Mouse (Mus musculus) MEL (cell line): ENCODE results near the gene Ddx52. TPM values are rescaled to one million over a fixed set of nuclear protein-coding genes. Genes with fewer than 3 reads are reported as not detected.

Experiments used
- DNase-seq: peaks from one replicate; pipeline ENCODE4 v3.0.0; 2011; ENCODE audit warnings: low read depth, low spot score
- H3K27ac ChIP-seq: 2 replicates; pipeline ENCODE4 v1.5.1; 2012; ENCODE audit warnings: low read depth, mild to moderate bottlenecking, control low read depth, low read length, moderate library complexity; ENCODE audit not compliant: control insufficient read depth
- H3K27me3 ChIP-seq, 2 experiments: fragments of 150-350 bp in 1 of 2; sonication (generic) in 1 of 2; 2 replicates each; pipeline ENCODE4 v1.6.1; 2012; ENCODE audit warnings: low read length in 2 of 2, mild to moderate bottlenecking in 2 of 2, improper control_type of control experiment in 1 of 2, moderate library complexity in 1 of 2; ENCODE audit not compliant: insufficient read depth in 2 of 2, control insufficient read depth in 1 of 2
- H3K36me3 ChIP-seq, 2 experiments: 2 replicates each; pipeline ENCODE4 v1.6.1; 2012 to 2014; ENCODE audit warnings: low read length in 2 of 2, improper control_type of control experiment in 1 of 2, inconsistent platforms in 1 of 2, mild to moderate bottlenecking in 1 of 2; ENCODE audit not compliant: insufficient read depth in 2 of 2, control insufficient read depth in 1 of 2
- H3K4me1 ChIP-seq, 2 experiments: fragments of 150-350 bp in 1 of 2; sonication (generic) in 1 of 2; 2 replicates each; pipeline ENCODE4 v1.6.1; 2012; ENCODE audit warnings: low read length in 2 of 2, improper control_type of control experiment in 1 of 2, mild to moderate bottlenecking in 1 of 2; ENCODE audit not compliant: insufficient read depth in 2 of 2, control insufficient read depth in 1 of 2
- H3K4me3 ChIP-seq, 2 experiments: fragments of 150-350 bp in 1 of 2; sonication (generic) in 1 of 2; 2 replicates each; pipeline ENCODE4 v1.5.1; 2012; ENCODE audit warnings: low read depth in 2 of 2, low read length in 2 of 2, mild to moderate bottlenecking in 2 of 2, moderate library complexity in 2 of 2, control low read depth in 1 of 2, improper control_type of control experiment in 1 of 2; ENCODE audit not compliant: control insufficient read depth in 1 of 2, insufficient read depth in 1 of 2
- H3K79me2 ChIP-seq: 2 replicates; pipeline ENCODE4 v1.6.1; 2012; ENCODE audit warnings: mild to moderate bottlenecking, low read length, moderate library complexity; ENCODE audit not compliant: control insufficient read depth, poor library complexity, insufficient read depth
- H3K9ac ChIP-seq: 2 replicates; pipeline ENCODE4 v1.6.1; 2012; ENCODE audit warnings: low read depth, mild to moderate bottlenecking, control low read depth, low read length, moderate library complexity; ENCODE audit not compliant: control insufficient read depth, poor library complexity, severe bottlenecking
- H3K9me3 ChIP-seq: fragments of 150-350 bp; sonication (generic); replicated peaks from 2 replicates; pipeline ENCODE4 v1.6.1; 2012; ENCODE audit warnings: mild to moderate bottlenecking, low read length, improper control_type of control experiment, moderate library complexity; ENCODE audit not compliant: insufficient read depth
- BHLHE40 ChIP-seq: IDR thresholded peaks from 2 replicates; pipeline ENCODE4 v1.6.1; 2012; ENCODE audit warnings: low read depth, mild to moderate bottlenecking, inconsistent platforms, low read length, improper control_type of control experiment, borderline replicate concordance
- CHD1 ChIP-seq: IDR thresholded peaks from 2 replicates; pipeline ENCODE4 v1.6.1; 2012; ENCODE audit warnings: low read depth, mild to moderate bottlenecking, inconsistent platforms, low read length, improper control_type of control experiment
- CHD2 ChIP-seq: IDR thresholded peaks from 2 replicates; pipeline ENCODE4 v1.6.1; 2011; ENCODE audit warnings: low read length, improper control_type of control experiment
- CTCF ChIP-seq, 3 experiments: IDR thresholded peaks in 2 of 3; conservative IDR thresholded peaks in 1 of 3; 2 replicates each; pipeline ENCODE4 v1.5.1; 2011 to 2012; ENCODE audit warnings: low read length in 3 of 3, low read depth in 2 of 3, mild to moderate bottlenecking in 2 of 3, improper control_type of control experiment in 1 of 3, inconsistent platforms in 1 of 3, mixed read lengths in 1 of 3, moderate library complexity in 1 of 3; ENCODE audit not compliant: control insufficient read depth in 1 of 3, insufficient read depth in 1 of 3, poor library complexity in 1 of 3, severe bottlenecking in 1 of 3
- E2F4 ChIP-seq: IDR thresholded peaks from 2 replicates; pipeline ENCODE4 v1.6.1; 2011; ENCODE audit warnings: low read depth, low read length, improper control_type of control experiment, borderline replicate concordance
- ELF1 ChIP-seq: IDR thresholded peaks from 2 replicates; pipeline ENCODE4 v1.6.1; 2014; ENCODE audit warnings: low read depth, mild to moderate bottlenecking, inconsistent platforms, low read length, improper control_type of control experiment, moderate library complexity
- ETS1 ChIP-seq: IDR thresholded peaks from 2 replicates; pipeline ENCODE4 v1.6.1; 2012; ENCODE audit warnings: low read depth, mild to moderate bottlenecking, inconsistent platforms, low read length, improper control_type of control experiment, moderate library complexity
- GABPA ChIP-seq: IDR thresholded peaks from 2 replicates; pipeline ENCODE4 v1.6.1; 2012; ENCODE audit warnings: low read depth, mild to moderate bottlenecking, inconsistent platforms, low read length, improper control_type of control experiment, moderate library complexity
- GATA1 ChIP-seq: IDR thresholded peaks from 2 replicates; pipeline ENCODE4 v1.6.1; 2011; ENCODE audit warnings: low read depth, low read length, improper control_type of control experiment
- HCFC1 ChIP-seq: IDR thresholded peaks from 2 replicates; pipeline ENCODE4 v1.6.1; 2012; ENCODE audit warnings: low read depth, mild to moderate bottlenecking, inconsistent platforms, low read length, improper control_type of control experiment, moderate library complexity
- JUND ChIP-seq: IDR thresholded peaks from 2 replicates; pipeline ENCODE4 v1.6.1; 2011; ENCODE audit warnings: low read depth, mild to moderate bottlenecking, improper control_type of control experiment, low read length
- KAT2A ChIP-seq: conservative IDR thresholded peaks from 2 replicates; pipeline ENCODE4 v1.6.1; 2012; ENCODE audit warnings: low read depth, low read length, improper control_type of control experiment, inconsistent platforms
- MAFK ChIP-seq: IDR thresholded peaks from 2 replicates; pipeline ENCODE4 v1.6.1; 2011; ENCODE audit warnings: low read depth, mild to moderate bottlenecking, low read length, improper control_type of control experiment, borderline replicate concordance
- MAX ChIP-seq: IDR thresholded peaks from 2 replicates; pipeline ENCODE4 v1.6.1; 2011; ENCODE audit warnings: low read length, improper control_type of control experiment
- MAZ ChIP-seq: IDR thresholded peaks from 2 replicates; pipeline ENCODE4 v1.6.1; 2012; ENCODE audit warnings: low read depth, mild to moderate bottlenecking, inconsistent platforms, low read length, improper control_type of control experiment
- MEF2A ChIP-seq: IDR thresholded peaks from 2 replicates; pipeline ENCODE4 v1.6.1; 2014; ENCODE audit warnings: low read depth, mild to moderate bottlenecking, inconsistent platforms, low read length, improper control_type of control experiment; ENCODE audit not compliant: poor library complexity, insufficient replicate concordance, severe bottlenecking; ENCODE audit errors: extremely low read depth
- MXI1 ChIP-seq: IDR thresholded peaks from 2 replicates; pipeline ENCODE4 v1.6.1; 2011; ENCODE audit warnings: mild to moderate bottlenecking, low read depth, low read length, improper control_type of control experiment
- MYB ChIP-seq: IDR thresholded peaks from 2 replicates; pipeline ENCODE4 v1.6.1; 2011; ENCODE audit warnings: mild to moderate bottlenecking, low read depth, low read length, improper control_type of control experiment
- MYC ChIP-seq: IDR thresholded peaks from 2 replicates; pipeline ENCODE4 v1.6.1; 2011; ENCODE audit warnings: low read depth, mild to moderate bottlenecking, low read length, improper control_type of control experiment, moderate library complexity
- NELFE ChIP-seq: IDR thresholded peaks from 2 replicates; pipeline ENCODE4 v1.6.1; 2011; ENCODE audit warnings: low read depth, low read length, improper control_type of control experiment
- NRF1 ChIP-seq: IDR thresholded peaks from 2 replicates; pipeline ENCODE4 v1.6.1; 2014; ENCODE audit warnings: low read depth, mild to moderate bottlenecking, inconsistent platforms, low read length, improper control_type of control experiment, moderate library complexity; ENCODE audit not compliant: poor library complexity, insufficient read depth, severe bottlenecking
- POLR2A ChIP-seq, 2 experiments: IDR thresholded peaks; 2 replicates each; pipeline ENCODE4 v1.6.1; 2011 to 2012; ENCODE audit warnings: low read length in 2 of 2, mild to moderate bottlenecking in 2 of 2, control low read depth in 1 of 2, improper control_type of control experiment in 1 of 2, low read depth in 1 of 2, moderate library complexity in 1 of 2; ENCODE audit not compliant: control insufficient read depth in 1 of 2, insufficient read depth in 1 of 2, poor library complexity in 1 of 2
- POLR2AphosphoS2 ChIP-seq: IDR thresholded peaks from 2 replicates; pipeline ENCODE4 v1.6.1; 2011; ENCODE audit warnings: low read length, improper control_type of control experiment
- RAD21 ChIP-seq: IDR thresholded peaks from 2 replicates; pipeline ENCODE4 v1.6.1; 2011; ENCODE audit warnings: mild to moderate bottlenecking, low read depth, low read length, improper control_type of control experiment
- RCOR1 ChIP-seq: IDR thresholded peaks from 2 replicates; pipeline ENCODE4 v1.6.1; 2012; ENCODE audit warnings: low read depth, mild to moderate bottlenecking, inconsistent platforms, low read length, improper control_type of control experiment
- SIN3A ChIP-seq: IDR thresholded peaks from 2 replicates; pipeline ENCODE4 v1.6.1; 2012; ENCODE audit warnings: low read length, improper control_type of control experiment, inconsistent platforms
- SMC3 ChIP-seq: IDR thresholded peaks from 2 replicates; pipeline ENCODE4 v1.6.1; 2011; ENCODE audit warnings: low read depth, low read length, improper control_type of control experiment
- TBP ChIP-seq: IDR thresholded peaks from 2 replicates; pipeline ENCODE4 v1.8.0; 2011; ENCODE audit warnings: low read depth, low read length, improper control_type of control experiment
- TCF12 ChIP-seq: IDR thresholded peaks from 2 replicates; pipeline ENCODE4 v1.6.1; 2014; ENCODE audit warnings: low read depth, mild to moderate bottlenecking, inconsistent platforms, low read length, improper control_type of control experiment, moderate library complexity
- UBTF ChIP-seq: IDR thresholded peaks from 2 replicates; pipeline ENCODE4 v1.6.1; 2012; ENCODE audit warnings: low read depth, mild to moderate bottlenecking, inconsistent platforms, low read length, improper control_type of control experiment, moderate library complexity, borderline replicate concordance; ENCODE audit not compliant: insufficient read depth
- USF1 ChIP-seq: IDR thresholded peaks from 2 replicates; pipeline ENCODE4 v1.6.1; 2014; ENCODE audit warnings: low read depth, mild to moderate bottlenecking, inconsistent platforms, low read length, improper control_type of control experiment, moderate library complexity
- USF2 ChIP-seq, 2 experiments: IDR thresholded peaks; 2 replicates each; pipeline ENCODE4 v1.6.1; 2011 to 2012; ENCODE audit warnings: improper control_type of control experiment in 2 of 2, low read length in 2 of 2, borderline replicate concordance in 1 of 2, inconsistent platforms in 1 of 2, low read depth in 1 of 2, mild to moderate bottlenecking in 1 of 2; ENCODE audit not compliant: insufficient read depth in 1 of 2
- ZC3H11A ChIP-seq: IDR thresholded peaks from 2 replicates; pipeline ENCODE4 v1.6.1; 2012; ENCODE audit warnings: low read depth, mild to moderate bottlenecking, inconsistent platforms, low read length, improper control_type of control experiment
- ZKSCAN1 ChIP-seq: IDR thresholded peaks from 2 replicates; pipeline ENCODE4 v1.6.1; 2012; ENCODE audit warnings: low read depth, mild to moderate bottlenecking, inconsistent platforms, low read length, improper control_type of control experiment, moderate library complexity
- ZMIZ1 ChIP-seq: IDR thresholded peaks from 2 replicates; pipeline ENCODE4 v1.6.1; 2012; ENCODE audit warnings: low read depth, mild to moderate bottlenecking, inconsistent platforms, low read length, improper control_type of control experiment, moderate library complexity
- polyA plus RNA-seq, 2 experiments: library from polyadenylated mRNA; stranded (reverse) in 1 of 2; unstranded in 1 of 2; fragments of >175 nt in 1 of 2; fragments of >200 nt in 1 of 2; gene quantifications; 2 replicates each; pipeline versions ENCODE4 v1.2.1 to v1.2.4; 2012; ENCODE audit warnings: low replicate concordance in 2 of 2, low read depth in 1 of 2; ENCODE audit not compliant: insufficient read length in 2 of 2, insufficient read depth in 1 of 2, missing spikeins in 1 of 2
- total RNA-seq: library from RNA; depleted of rRNA; stranded (reverse); fragments of 300-350 nt; gene quantifications from 2 replicates; pipeline ENCODE4 v1.2.3, GENCODE M21; 2012; rRNA removed

The Ddx52 gene
- total RNA-seq: 57.0 and 58.6 TPM in 2 replicates
- 10 to 100 TPM in 1 of 2 experiments, not detected in 1; 48.2 TPM for polyA plus RNA-seq

DNA sequence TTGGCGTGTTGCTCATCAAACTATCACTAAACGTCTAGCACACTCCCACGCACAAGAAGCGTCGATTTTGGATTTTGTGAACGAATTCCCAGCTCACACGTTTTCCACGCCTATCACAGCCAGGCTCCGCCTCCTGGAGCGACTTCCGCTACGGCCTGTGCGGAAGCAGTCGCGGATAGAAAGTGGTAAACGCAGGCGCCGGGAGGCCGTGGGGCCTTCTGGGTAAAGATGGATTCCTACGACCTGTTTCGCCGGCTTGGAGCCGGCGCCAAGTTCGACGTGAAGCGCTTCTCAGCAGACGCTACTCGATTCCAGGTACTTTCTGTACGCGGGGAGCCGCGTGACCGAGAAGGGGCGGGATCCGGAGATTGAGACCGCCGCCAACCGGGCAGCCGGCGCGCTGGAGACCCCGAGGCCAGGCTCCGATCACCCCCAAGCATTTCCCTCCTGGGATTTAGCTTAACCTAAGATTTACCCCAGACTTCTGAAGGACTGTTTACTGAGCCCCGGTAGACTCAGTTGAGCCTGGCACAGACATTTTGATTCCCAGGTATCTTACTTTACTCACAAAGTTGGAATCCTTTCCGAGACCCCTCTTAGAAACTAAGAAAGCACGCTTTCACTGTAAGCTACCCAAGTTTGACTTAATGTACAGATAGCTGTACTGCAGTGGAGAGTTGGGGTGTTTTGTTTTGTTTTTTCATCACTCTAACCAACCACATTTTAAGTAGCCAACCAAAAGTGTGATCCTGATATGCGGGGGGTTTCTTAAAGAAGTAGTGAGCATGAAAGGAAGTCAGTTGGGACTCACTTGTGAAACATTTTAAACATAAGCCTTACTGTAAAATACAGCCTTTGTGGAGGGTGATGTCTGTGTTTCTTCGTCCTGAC lies at the start of gene Ddx52:
Ddx52 (plus strand) TSS at position 113 of the 891 bp plus-strand sequence.
- Histone ChIP-seq H3K4me1 (peaks cover 4 to 7% of the 10 kb centered on the region in 2 experiments; a peak in 1 of 4 replicates), H3K9ac (peak within 1 kb of the TSS; percentile 86), H3K9me3 (no peaks in the 10 kb centered on the region), H3K79me2 (peaks cover 13% of the 10 kb centered on the region), H3K27ac (peak within 1 kb of the TSS; percentile 67), H3K27me3 (no peaks in the 10 kb centered on the region), H3K4me3 (peak within 1 kb of the TSS; percentile 80 to 86), H3K36me3 (peaks cover 12 to 13% of the 10 kb centered on the region in 2 experiments)
- peak; percentile 98 for DNase-seq
- TF ChIP-seq USF2 (IDR thresholded peaks at IDR 0.05; ENCODE audit: borderline replicate concordance in 1 of 2, insufficient read depth in 1 of 2, low read depth in 1 of 2, low read length in 2 of 2) (no peak), KAT2A (peak; percentile 86), MEF2A (no peak), RCOR1 (no peak), TBP (peak; percentile 88), BHLHE40 (no peak), CHD2 (no peak), ELF1 (peak; percentile 99), MAZ (no peak), GATA1 (no peak), ETS1 (no peak), SMC3 (no peak), POLR2A (IDR thresholded peaks at IDR 0.05; ENCODE audit: control insufficient read depth in 1 of 2, insufficient read depth in 1 of 2, low read depth in 1 of 2, low read length in 2 of 2, poor library complexity in 1 of 2) (peak; percentile 90 to 96), CTCF (IDR thresholded peaks at IDR 0.05 in 2 of 3, conservative IDR thresholded peaks at IDR 0.05 in 1 of 3; ENCODE audit: control insufficient read depth in 1 of 3, insufficient read depth in 1 of 3, low read depth in 2 of 3, low read length in 3 of 3, poor library complexity in 1 of 3, severe bottlenecking in 1 of 3) (no peak), SIN3A (peak; percentile 95), MAFK (no peak), ZMIZ1 (peak; percentile 64; the same call in 1 of the 2 replicates), ZKSCAN1 (no peak), POLR2AphosphoS2 (peak; percentile 81; the same call in 1 of the 2 replicates), MYC (peak; percentile 79; the same call in 1 of the 2 replicates), RAD21 (no peak), USF1 (no peak), TCF12 (peak; percentile 79), MAX (peak; percentile 88), JUND (peak; percentile 59; the same call in 1 of the 2 replicates), CHD1 (no peak), MYB (no peak), UBTF (no peak), GABPA (no peak), MXI1 (peak; percentile 96), HCFC1 (peak; percentile 97), ZC3H11A (no peak), E2F4 (no peak), NRF1 (peak; percentile 74), NELFE (peak; percentile 90)
